Mouse (Mus musculus): ENCODE results near the gene Ciita.

Ciita gene

GRCm38 (mm10) chr16:10559991-10560390 is 80.1 kb downstream of the Ciita start:
- no peak for DNase-seq

- peak; percentile 61 to 65 for DNase-seq
Observed at GRCm38 (mm10) chr16:10565278-10565885, 85.5 kb downstream of the Ciita start.

GRCm38 (mm10) chr16:10567153-10567552 is 87.3 kb downstream of the Ciita start:
- no peak for DNase-seq

GRCm38 (mm10) chr16:10569809-10570395 is 90.0 kb downstream of the Ciita start:
- no peak for DNase-seq

GRCm38 (mm10) chr16:10570708-10571107 is 90.8 kb downstream of the Ciita start:
- DNase-seq, result peak; percentile 22 to 40

GRCm38 (mm10) chr16:10571820-10572219 is 92.0 kb downstream of the Ciita start:
- no peak for DNase-seq

- DNase-seq, result no peak
Observed at GRCm38 (mm10) chr16:10574936-10575335, 95.1 kb downstream of the Ciita start.

- DNase-seq, result peak in 1 of 2 experiments; percentile 15
Observed at GRCm38 (mm10) chr16:10575915-10576314, 96.1 kb downstream of the Ciita start.

GRCm38 (mm10) chr16:10577548-10577947 is 97.7 kb downstream of the Ciita start:
- DNase-seq, result no peak

Measured in lung, adult 18-20 months (tissue).